Mouse (Mus musculus): ENCODE data around the gene Mettl27. TPM values are rescaled to one million over a fixed set of nuclear protein-coding genes. Genes with fewer than 3 reads are reported as not detected.
A peak's percentile ranks its signal among the peaks of the same experiment; 100 is the strongest.

Gene Mettl27
- polyA plus RNA-seq, 1 experiment from 2014 or later: 8.4 TPM

DNA sequence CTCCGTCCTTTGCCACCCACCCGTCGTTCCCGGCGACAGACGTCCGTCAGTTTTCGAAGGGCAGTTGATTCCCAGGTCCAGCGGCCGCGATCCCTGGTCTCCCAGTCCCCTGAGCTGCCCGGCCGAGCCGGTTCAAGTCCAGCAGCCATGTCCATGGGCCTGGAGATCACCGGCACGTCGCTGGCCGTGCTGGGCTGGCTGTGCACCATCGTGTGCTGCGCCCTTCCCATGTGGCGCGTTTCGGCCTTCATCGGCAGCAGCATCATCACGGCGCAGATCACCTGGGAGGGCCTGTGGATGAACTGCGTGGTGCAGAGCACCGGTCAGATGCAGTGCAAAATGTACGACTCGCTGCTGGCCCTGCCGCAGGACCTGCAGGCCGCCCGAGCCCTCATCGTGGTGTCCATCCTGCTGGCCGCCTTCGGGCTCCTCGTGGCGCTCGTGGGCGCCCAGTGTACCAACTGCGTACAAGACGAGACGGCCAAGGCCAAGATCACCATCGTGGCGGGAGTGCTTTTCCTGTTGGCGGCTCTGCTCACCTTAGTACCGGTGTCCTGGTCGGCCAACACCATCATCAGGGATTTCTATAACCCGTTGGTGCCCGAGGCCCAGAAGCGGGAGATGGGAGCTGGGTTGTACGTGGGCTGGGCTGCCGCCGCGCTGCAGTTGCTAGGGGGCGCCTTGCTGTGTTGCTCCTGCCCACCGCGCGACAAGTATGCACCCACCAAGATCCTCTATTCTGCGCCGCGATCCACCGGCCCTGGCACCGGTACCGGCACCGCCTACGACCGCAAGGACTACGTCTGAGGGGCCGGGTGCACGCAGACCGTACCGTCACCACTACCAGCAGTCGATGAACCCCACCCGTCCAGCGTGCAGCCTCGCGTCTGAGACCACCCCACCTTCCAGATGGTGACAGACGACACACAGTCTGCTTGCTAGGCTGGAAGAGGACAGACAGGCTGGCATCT lies 54.4 kb downstream of the Mettl27 start:
- peak; percentile 65 for ATAC-seq
- Histone ChIP-seq H3K9me3 (ENCODE audit: control insufficient read depth, low read length) (no peaks in the 10 kb centered on the region), H3K4me2 (ENCODE audit: low read length) (peak overlapping the region; percentile 44), H3K36me3 (ENCODE audit: control insufficient read depth, insufficient read depth) (no peaks in the 10 kb centered on the region), H3K27ac (ENCODE audit: low read length) (peak overlapping the region; percentile 38; the same call in 1 of the 2 replicates), H3K9ac (replicated peaks; ENCODE audit: low read depth, low read length) (peak overlapping the region; percentile 52), H3K4me1 (replicated peaks; ENCODE audit: control insufficient read depth, insufficient read depth, low read length) (peaks cover 13% of the 10 kb centered on the region), H3K4me3 (replicated peaks; ENCODE audit: low read length) (peak overlapping the region; percentile 43), H3K27me3 (replicated peaks; ENCODE audit: control insufficient read depth, insufficient read depth, low read length) (peaks cover 32% of the 10 kb centered on the region)
- WGBS: 4% methylated on average over 79 of the region's 79 CpGs

DNA sequence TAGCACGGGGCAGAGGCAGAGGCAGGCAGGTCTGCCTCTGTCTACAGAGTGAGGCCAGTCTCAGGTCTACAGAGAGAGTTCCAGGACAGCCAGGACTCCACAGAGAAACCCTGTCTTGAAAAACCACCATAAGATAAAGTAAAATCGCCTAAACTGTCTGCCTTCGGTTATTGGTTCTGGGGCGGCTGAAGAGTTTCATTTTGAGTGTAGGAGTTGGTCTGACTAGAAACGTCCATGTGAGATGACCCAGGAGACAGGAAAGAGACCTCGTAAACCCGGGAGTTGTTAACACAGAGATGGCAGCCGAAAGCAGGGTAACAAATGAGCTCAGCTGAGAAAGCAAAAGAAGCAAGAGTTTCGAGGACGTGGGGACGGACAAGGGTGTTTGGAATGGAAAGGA lies 57.0 kb downstream of the Mettl27 start:
- H3K9me3 ChIP-seq (ENCODE audit: control insufficient read depth, low read length): no peaks in the 10 kb centered on the region
- ATAC-seq: no peak
- no peak overlapping the region for H3K4me2 ChIP-seq (ENCODE audit: low read length)
- 82% methylated on average over 11 of the region's 11 CpGs for WGBS
- no peaks in the 10 kb centered on the region for H3K36me3 ChIP-seq (ENCODE audit: control insufficient read depth, insufficient read depth)
- H3K27me3 ChIP-seq (replicated peaks; ENCODE audit: control insufficient read depth, insufficient read depth, low read length): peaks cover 32% of the 10 kb centered on the region
- no peak overlapping the region for H3K9ac ChIP-seq (replicated peaks; ENCODE audit: low read depth, low read length)
- H3K4me3 ChIP-seq (replicated peaks; ENCODE audit: low read length): no peak overlapping the region
- no peak overlapping the region for H3K27ac ChIP-seq (ENCODE audit: low read length)
- peaks cover 13% of the 10 kb centered on the region for H3K4me1 ChIP-seq (replicated peaks; ENCODE audit: control insufficient read depth, insufficient read depth, low read length)

- peaks cover 31% of the 10 kb centered on the region for H3K27me3 ChIP-seq (replicated peaks; ENCODE audit: control insufficient read depth, insufficient read depth, low read length)
- ATAC-seq: no peak
- 78% methylated on average over 6 of the region's 6 CpGs for WGBS
Measured at GRCm38 (mm10) chr5:134989741-134990140, 57.6 kb downstream of the Mettl27 start.

More at GRCm38 (mm10) chr5:134989741-134990140, 57.6 kb downstream of the Mettl27 start:
- no peak overlapping the region for H3K4me3 ChIP-seq (replicated peaks; ENCODE audit: low read length)
- H3K9ac ChIP-seq (replicated peaks; ENCODE audit: low read depth, low read length): no peak overlapping the region
- no peaks in the 10 kb centered on the region for H3K36me3 ChIP-seq (ENCODE audit: control insufficient read depth, insufficient read depth)
- H3K4me1 ChIP-seq (replicated peaks; ENCODE audit: control insufficient read depth, insufficient read depth, low read length): peaks cover 13% of the 10 kb centered on the region
- H3K4me2 ChIP-seq (ENCODE audit: low read length): no peak overlapping the region
- no peaks in the 10 kb centered on the region for H3K9me3 ChIP-seq (ENCODE audit: control insufficient read depth, low read length)
- H3K27ac ChIP-seq (ENCODE audit: low read length): no peak overlapping the region

Other genes with a start within 250 kb of the Mettl27 start
- gene Limk1, start 243.8 kb upstream of the Mettl27 start, polyA plus RNA-seq (2015; fragmentation: Nextera tagmentation; extraction: Ambion mirVana): 15.2 and 19.0 TPM in 2 replicates
- gene Eln, start 185.0 kb upstream of the Mettl27 start, polyA plus RNA-seq (2015; fragmentation: Nextera tagmentation; extraction: Ambion mirVana): 8.3 and 10.9 TPM in 2 replicates
- not detected in 2 replicates for gene Tmem270, start 25.6 kb upstream of the Mettl27 start, polyA plus RNA-seq (2015; fragmentation: Nextera tagmentation; extraction: Ambion mirVana)
- gene Cldn13, start 16.8 kb upstream of the Mettl27 start, polyA plus RNA-seq (2015; fragmentation: Nextera tagmentation; extraction: Ambion mirVana): not detected in 2 replicates
- not detected in 2 replicates for gene Cldn4, start 14.6 kb downstream of the Mettl27 start, polyA plus RNA-seq (2015; fragmentation: Nextera tagmentation; extraction: Ambion mirVana)
- 13.0 and 13.6 TPM in 2 replicates for gene Cldn3, start 53.8 kb downstream of the Mettl27 start, polyA plus RNA-seq (2015; fragmentation: Nextera tagmentation; extraction: Ambion mirVana)
- 70.6 and 78.0 TPM in 2 replicates for gene Abhd11, start 76.8 kb downstream of the Mettl27 start, polyA plus RNA-seq (2015; fragmentation: Nextera tagmentation; extraction: Ambion mirVana)
- gene Stx1a, start 91.1 kb downstream of the Mettl27 start, polyA plus RNA-seq (2015; fragmentation: Nextera tagmentation; extraction: Ambion mirVana): 81.6 and 110 TPM in 2 replicates
- gene Dnajc30, start 131.8 kb downstream of the Mettl27 start, polyA plus RNA-seq (2015; fragmentation: Nextera tagmentation; extraction: Ambion mirVana): 35.2 and 40.4 TPM in 2 replicates
- gene Bud23, start 132.6 kb downstream of the Mettl27 start, polyA plus RNA-seq (2015; fragmentation: Nextera tagmentation; extraction: Ambion mirVana): 81.9 and 96.3 TPM in 2 replicates
- gene Vps37d, start 145.9 kb downstream of the Mettl27 start, polyA plus RNA-seq (2015; fragmentation: Nextera tagmentation; extraction: Ambion mirVana): 27.2 and 27.7 TPM in 2 replicates
- gene Mlxipl, start 157.5 kb downstream of the Mettl27 start, polyA plus RNA-seq (2015; fragmentation: Nextera tagmentation; extraction: Ambion mirVana): 0.68 and 0.76 TPM in 2 replicates
- 19.2 and 22.0 TPM in 2 replicates for gene Tbl2, start 217.3 kb downstream of the Mettl27 start, polyA plus RNA-seq (2015; fragmentation: Nextera tagmentation; extraction: Ambion mirVana)
- 49.7 and 53.9 TPM in 2 replicates for gene Bcl7b, start 235.9 kb downstream of the Mettl27 start, polyA plus RNA-seq (2015; fragmentation: Nextera tagmentation; extraction: Ambion mirVana)

All from forebrain, embryonic 16.5 days (tissue).